Mouse (Mus musculus) forebrain, embryonic 16.5 days (tissue): ENCODE results near the gene Msln. TPM values are rescaled to one million over a fixed set of nuclear protein-coding genes. Genes with fewer than 3 reads are reported as not detected.

Experiments used
- microRNA-seq: library from miRNA; unstranded; fragments of <30 nt; microRNA quantifications from one replicate; pipeline ENCODE4, GENCODE M21; 2017
- polyA plus RNA-seq: library from polyadenylated mRNA; unstranded; fragments of >200 nt; fragmentation: Nextera tagmentation; extraction: Ambion mirVana; gene quantifications from 2 replicates; pipeline ENCODE4 v1.2.1, GENCODE M21; 2015

The Msln gene
- polyA plus RNA-seq, 1 experiment from 2014 or later: 0.85 TPM

Small RNA genes lying within 50 kb of the gene (microRNA-seq; reads per million reads assigned to microRNA genes)
- gene Gm25083 (not detected), gene Mir6966 (not detected)

Other genes with a start within 250 kb of the Msln start
- gene Sox8, start 183.7 kb downstream of the Msln start, polyA plus RNA-seq: 26.1 and 26.8 TPM in 2 replicates
- 18.3 and 19.4 TPM in 2 replicates for gene Lmf1, start 175.3 kb downstream of the Msln start, polyA plus RNA-seq
- 2.2 and 3.3 TPM in 2 replicates for gene Gng13, start 37.2 kb downstream of the Msln start, polyA plus RNA-seq
- gene Chtf18, start 27.0 kb downstream of the Msln start, polyA plus RNA-seq: 12.7 and 13.2 TPM in 2 replicates
- 28.1 and 29.1 TPM in 2 replicates for gene Rpusd1, start 26.7 kb downstream of the Msln start, polyA plus RNA-seq
- gene Mslnl, start 18.3 kb downstream of the Msln start, polyA plus RNA-seq: 0.17 TPM in 1 of 2 replicates, not detected in the other
- 33.1 and 34.9 TPM in 2 replicates for gene Narfl, start 19.4 kb upstream of the Msln start, polyA plus RNA-seq
- gene Haghl, start 31.3 kb upstream of the Msln start, polyA plus RNA-seq: 101 and 135 TPM in 2 replicates
- 0.13 and 0.15 TPM in 2 replicates for gene Ccdc78, start 32.2 kb upstream of the Msln start, polyA plus RNA-seq
- 70.7 and 76.5 TPM in 2 replicates for gene Fam173a, start 38.5 kb upstream of the Msln start, polyA plus RNA-seq
- 0.60 and 0.71 TPM in 2 replicates for gene AC134908.4, start 41.3 kb upstream of the Msln start, polyA plus RNA-seq
- gene Metrn, start 42.8 kb upstream of the Msln start, polyA plus RNA-seq: 26.8 and 34.0 TPM in 2 replicates
- 33.0 and 43.5 TPM in 2 replicates for gene Fbxl16, start 54.7 kb upstream of the Msln start, polyA plus RNA-seq
- gene Wdr24, start 69.2 kb upstream of the Msln start, polyA plus RNA-seq: 36.5 and 37.3 TPM in 2 replicates
- 68.2 and 73.9 TPM in 2 replicates for gene Jmjd8, start 74.5 kb upstream of the Msln start, polyA plus RNA-seq
- gene Stub1, start 79.0 kb upstream of the Msln start, polyA plus RNA-seq: 301 and 335 TPM in 2 replicates
- 30.7 and 42.2 TPM in 2 replicates for gene Rhbdl1, start 82.9 kb upstream of the Msln start, polyA plus RNA-seq
- gene Gm20683, start 87.4 kb upstream of the Msln start, polyA plus RNA-seq: 10.7 and 14.2 TPM in 2 replicates
- 15.8 and 20.3 TPM in 2 replicates for gene Rhot2, start 90.5 kb upstream of the Msln start, polyA plus RNA-seq
- 17.7 and 24.8 TPM in 2 replicates for gene Wdr90, start 107.1 kb upstream of the Msln start, polyA plus RNA-seq
- 12.1 and 17.3 TPM in 2 replicates for gene Mcrip2, start 114.4 kb upstream of the Msln start, polyA plus RNA-seq
- 48.9 and 59.7 TPM in 2 replicates for gene Mettl26, start 120.7 kb upstream of the Msln start, polyA plus RNA-seq
- gene Wfikkn1, start 126.5 kb upstream of the Msln start, polyA plus RNA-seq: 0.25 and 0.52 TPM in 2 replicates
- 56.6 and 59.2 TPM in 2 replicates for gene Rab40c, start 165.3 kb upstream of the Msln start, polyA plus RNA-seq
- 56.3 and 61.2 TPM in 2 replicates for gene Pigq, start 190.6 kb upstream of the Msln start, polyA plus RNA-seq
- not detected in 2 replicates for gene Nhlrc4, start 190.6 kb upstream of the Msln start, polyA plus RNA-seq
- gene A930017K11Rik, start 198.2 kb upstream of the Msln start, polyA plus RNA-seq: 0.21 TPM in 1 of 2 replicates, not detected in the other
- gene Capn15, start 231.4 kb upstream of the Msln start, polyA plus RNA-seq: 16.5 and 23.3 TPM in 2 replicates